Mouse (Mus musculus): Measurements from ENCODE around the gene Syt14. TPM values are rescaled to one million over a fixed set of nuclear protein-coding genes. Genes with fewer than 3 reads are reported as not detected.

The Syt14 gene
- total and polyA plus RNA-seq, 3 experiments: 1.8 to 2.4 TPM; not detected in 1

GRCm38 (mm10) chr1:192947170-192947838 lies 88.3 kb downstream of the Syt14 start (continued):
- TF ChIP-seq MYB (IDR thresholded peaks at IDR 0.05; ENCODE audit: low read depth, low read length): no peak

GRCm38 (mm10) chr1:192939033-192939432 lies 96.5 kb downstream of the Syt14 start:
- Histone ChIP-seq H3K27me3 (ENCODE audit: control insufficient read depth in 1 of 2, insufficient read depth in 2 of 2, low read length in 2 of 2) (no peaks in the 10 kb centered on the region), H3K36me3 (ENCODE audit: control insufficient read depth in 1 of 2, insufficient read depth in 2 of 2, low read length in 2 of 2) (no peaks in the 10 kb centered on the region; a peak in 2 of 4 replicates), H3K27ac (ENCODE audit: control insufficient read depth, low read depth, low read length) (no peak overlapping the region), H3K4me3 (ENCODE audit: control insufficient read depth in 1 of 2, insufficient read depth in 1 of 2, low read depth in 2 of 2, low read length in 2 of 2) (no peak overlapping the region), H3K9me3 (replicated peaks; ENCODE audit: insufficient read depth, low read length) (no peaks in the 10 kb centered on the region), H3K4me1 (ENCODE audit: control insufficient read depth in 1 of 2, insufficient read depth in 2 of 2, low read length in 2 of 2) (peaks cover 0 to 7% of the 10 kb centered on the region in 2 experiments; a peak in 3 of 4 replicates), H3K9ac (ENCODE audit: control insufficient read depth, low read depth, low read length, poor library complexity, severe bottlenecking) (no peak overlapping the region), H3K79me2 (ENCODE audit: control insufficient read depth, insufficient read depth, low read length, poor library complexity) (no peaks in the 10 kb centered on the region)
- peak; percentile 54 for DNase-seq (ENCODE audit: low read depth, low spot score)
- TF ChIP-seq EP300 (IDR thresholded peaks at IDR 0.05; ENCODE audit: low read depth in 1 of 2, low read length in 2 of 2) (peak in 1 of 2 experiments; percentile 57; a peak in 1 of 4 replicates), MAFK (IDR thresholded peaks at IDR 0.05; ENCODE audit: borderline replicate concordance, low read depth, low read length) (no peak)

GRCm38 (mm10) chr1:192937956-192938355 lies 97.6 kb downstream of the Syt14 start:
- H3K36me3 ChIP-seq (ENCODE audit: control insufficient read depth in 1 of 2, insufficient read depth in 2 of 2, low read length in 2 of 2): no peaks in the 10 kb centered on the region; a peak in 2 of 4 replicates
- no peak overlapping the region for H3K9ac ChIP-seq (ENCODE audit: control insufficient read depth, low read depth, low read length, poor library complexity, severe bottlenecking)
- no peaks in the 10 kb centered on the region for H3K27me3 ChIP-seq (ENCODE audit: control insufficient read depth in 1 of 2, insufficient read depth in 2 of 2, low read length in 2 of 2)
- no peak for DNase-seq (ENCODE audit: low read depth, low spot score)
- no peak overlapping the region for H3K4me3 ChIP-seq (ENCODE audit: control insufficient read depth in 1 of 2, insufficient read depth in 1 of 2, low read depth in 2 of 2, low read length in 2 of 2)
- no peaks in the 10 kb centered on the region for H3K79me2 ChIP-seq (ENCODE audit: control insufficient read depth, insufficient read depth, low read length, poor library complexity)
- no peak for TF ChIP-seq JUND (IDR thresholded peaks at IDR 0.05; ENCODE audit: low read depth, low read length)
- TF ChIP-seq KAT2A (conservative IDR thresholded peaks at IDR 0.05; ENCODE audit: low read depth, low read length): no peak
- TF ChIP-seq ETS1 (IDR thresholded peaks at IDR 0.05; ENCODE audit: low read depth, low read length): no peak
- TF ChIP-seq TAL1 (IDR thresholded peaks at IDR 0.05; ENCODE audit: low read length): no peak
- no peak for TF ChIP-seq MAFK (IDR thresholded peaks at IDR 0.05; ENCODE audit: borderline replicate concordance, low read depth, low read length)
- no peak for TF ChIP-seq TBP (IDR thresholded peaks at IDR 0.05; ENCODE audit: low read depth, low read length)
- no peak for TF ChIP-seq UBTF (IDR thresholded peaks at IDR 0.05; ENCODE audit: borderline replicate concordance, insufficient read depth, low read depth, low read length)
- no peak for TF ChIP-seq CHD1 (IDR thresholded peaks at IDR 0.05; ENCODE audit: low read depth, low read length)
- no peak for TF ChIP-seq CTCF (IDR thresholded peaks at IDR 0.05 in 2 of 3, conservative IDR thresholded peaks at IDR 0.05 in 1 of 3; ENCODE audit: control insufficient read depth in 1 of 3, insufficient read depth in 1 of 3, low read depth in 2 of 3, low read length in 3 of 3, poor library complexity in 1 of 3, severe bottlenecking in 1 of 3)
- H3K27ac ChIP-seq (ENCODE audit: control insufficient read depth, low read depth, low read length): no peak overlapping the region
- no peaks in the 10 kb centered on the region for H3K9me3 ChIP-seq (replicated peaks; ENCODE audit: insufficient read depth, low read length)
- H3K4me1 ChIP-seq (ENCODE audit: control insufficient read depth in 1 of 2, insufficient read depth in 2 of 2, low read length in 2 of 2): peaks cover 0 to 7% of the 10 kb centered on the region in 2 experiments; a peak in 3 of 4 replicates

- no peaks in the 10 kb centered on the region for H3K36me3 ChIP-seq (ENCODE audit: control insufficient read depth in 1 of 2, insufficient read depth in 2 of 2, low read length in 2 of 2)
- H3K4me1 ChIP-seq (ENCODE audit: control insufficient read depth in 1 of 2, insufficient read depth in 2 of 2, low read length in 2 of 2): no peaks in the 10 kb centered on the region; a peak in 1 of 4 replicates
- no peaks in the 10 kb centered on the region for H3K79me2 ChIP-seq (ENCODE audit: control insufficient read depth, insufficient read depth, low read length, poor library complexity)
- H3K9ac ChIP-seq (ENCODE audit: control insufficient read depth, low read depth, low read length, poor library complexity, severe bottlenecking): no peak overlapping the region
- no peak for TF ChIP-seq NELFE (IDR thresholded peaks at IDR 0.05; ENCODE audit: low read depth, low read length)
- no peak for TF ChIP-seq MAX (IDR thresholded peaks at IDR 0.05; ENCODE audit: low read length)
- TF ChIP-seq NRF1 (IDR thresholded peaks at IDR 0.05; ENCODE audit: insufficient read depth, low read depth, low read length, poor library complexity, severe bottlenecking): no peak
- TF ChIP-seq ZMIZ1 (IDR thresholded peaks at IDR 0.05; ENCODE audit: low read depth, low read length): no peak
- TF ChIP-seq UBTF (IDR thresholded peaks at IDR 0.05; ENCODE audit: borderline replicate concordance, insufficient read depth, low read depth, low read length): no peak
- no peak for TF ChIP-seq CHD2 (IDR thresholded peaks at IDR 0.05; ENCODE audit: low read length)
- no peak for TF ChIP-seq POLR2AphosphoS2 (IDR thresholded peaks at IDR 0.05; ENCODE audit: low read length)
- no peak for TF ChIP-seq MXI1 (IDR thresholded peaks at IDR 0.05; ENCODE audit: low read depth, low read length)
- no peak for TF ChIP-seq KAT2A (conservative IDR thresholded peaks at IDR 0.05; ENCODE audit: low read depth, low read length)
- TF ChIP-seq ZNF384 (IDR thresholded peaks at IDR 0.05; ENCODE audit: low read depth, low read length): no peak
- no peak for TF ChIP-seq JUND (IDR thresholded peaks at IDR 0.05; ENCODE audit: low read depth, low read length)
- no peak for DNase-seq (ENCODE audit: low read depth, low spot score)
- H3K9me3 ChIP-seq (replicated peaks; ENCODE audit: insufficient read depth, low read length): no peaks in the 10 kb centered on the region
- H3K4me3 ChIP-seq (ENCODE audit: control insufficient read depth in 1 of 2, insufficient read depth in 1 of 2, low read depth in 2 of 2, low read length in 2 of 2): no peak overlapping the region
- no peaks in the 10 kb centered on the region for H3K27me3 ChIP-seq (ENCODE audit: control insufficient read depth in 1 of 2, insufficient read depth in 2 of 2, low read length in 2 of 2)
- no peak overlapping the region for H3K27ac ChIP-seq (ENCODE audit: control insufficient read depth, low read depth, low read length)
Measured at GRCm38 (mm10) chr1:192931797-192932196, 103.8 kb downstream of the Syt14 start.
